Mouse (Mus musculus) left cerebral cortex, adult 2 months (tissue): ENCODE data around the gene Btbd16. TPM values are rescaled to one million over a fixed set of nuclear protein-coding genes. Genes with fewer than 3 reads are reported as not detected.

Experiments used
- DNase-seq, 2 experiments: peaks; one replicate each; pipeline ENCODE4 v3.0.0; 2021 to 2022; ENCODE audit warnings: low spot score in 2 of 2, mixed read lengths in 1 of 2; ENCODE audit errors: extremely low spot score in 1 of 2
- H3K27ac ChIP-seq: fragments of 200-600 bp; 2 replicates; pipeline ENCODE4 v1.8.1; 2022
- H3K4me3 ChIP-seq: fragments of 200-600 bp; 2 replicates; pipeline ENCODE4 v1.8.1; 2022
- CTCF ChIP-seq: fragments of 200-600 bp; IDR thresholded peaks from 2 replicates; pipeline ENCODE4 v1.8.1; 2022; ENCODE audit warnings: antibody characterized with exemption, mild to moderate bottlenecking, moderate library complexity
- intact Hi-C: fragments of 180-260 bp; cut with DNase I; formaldehyde crosslinking; loops from one replicate; pipeline ENCODE4 v1.15.1; 2025
- total RNA-seq, 2 experiments: library from RNA; stranded (reverse); gene quantifications; 2 replicates each; pipeline ENCODE4 v1.2.3; 2021

Gene Btbd16
- total RNA-seq, 2 experiments from 2014 or later = 0.23 to 0.56 TPM

DNA sequence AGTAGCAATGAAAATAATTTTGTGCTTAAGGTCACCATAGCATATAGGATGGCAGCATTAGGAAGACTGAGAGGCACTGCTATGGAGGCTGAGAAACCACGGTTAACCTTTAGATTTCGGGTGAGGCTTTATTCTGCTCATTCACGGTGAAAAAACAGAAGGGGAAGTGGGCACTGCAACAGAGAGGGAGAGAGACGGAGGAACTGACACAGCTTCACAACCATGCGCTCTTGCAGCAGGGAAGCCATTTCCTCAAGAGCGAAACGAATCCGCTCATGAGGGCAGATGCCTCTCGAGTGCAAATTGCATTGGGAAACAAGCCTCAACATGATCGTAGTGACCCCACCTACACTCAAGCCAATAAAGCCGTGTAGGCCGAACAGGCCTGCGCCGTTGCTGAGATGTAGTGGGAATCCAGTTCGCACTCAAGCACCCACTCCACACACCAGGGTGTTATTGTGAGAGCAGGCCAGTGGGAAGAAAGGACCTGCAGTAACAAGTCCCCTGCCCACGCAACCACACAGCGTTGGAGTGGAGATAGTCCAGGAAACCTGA is 73.4 kb downstream of the Btbd16 start:
- intact Hi-C loops = no loop called here
- no peak for TF ChIP-seq CTCF
- no peak overlapping the region for H3K4me3 ChIP-seq

DNA sequence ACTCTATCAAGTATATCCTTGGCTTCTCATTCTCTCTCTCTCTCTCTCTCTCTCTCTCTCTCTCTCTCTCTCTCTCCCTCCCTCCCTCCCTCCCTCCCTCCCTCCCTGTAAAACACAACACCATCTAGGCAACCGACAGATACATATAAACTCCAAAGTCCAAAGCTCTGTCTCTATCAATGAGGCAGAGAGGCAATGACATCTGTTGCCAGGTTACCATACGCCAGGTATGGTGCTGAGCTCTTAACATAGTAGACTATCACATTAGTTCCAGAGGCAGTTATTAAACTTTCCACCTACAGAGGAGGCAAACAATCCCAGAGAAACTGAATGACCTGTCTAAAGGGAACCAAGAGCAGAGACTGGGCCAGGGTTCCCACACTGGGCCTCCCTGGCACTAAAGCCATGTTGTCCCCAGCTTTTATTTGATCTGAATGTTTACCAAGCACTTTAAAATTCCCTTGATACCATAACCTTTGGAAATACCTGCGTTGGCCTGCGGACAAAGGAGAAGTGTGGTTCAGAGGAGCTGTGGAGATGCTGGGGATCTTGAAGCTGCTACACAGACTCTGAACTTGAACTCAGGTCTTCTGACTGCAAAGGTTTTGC is 80.9 kb downstream of the Btbd16 start:
- no peak for TF ChIP-seq CTCF
- intact Hi-C loops = no loop called here
- no peak for DNase-seq
- no peak overlapping the region for H3K4me3 ChIP-seq
- no peak overlapping the region for H3K27ac ChIP-seq

More for the DNA sequence above, 73.4 kb downstream of the Btbd16 start:
- no peak for DNase-seq
- H3K27ac ChIP-seq = no peak overlapping the region

DNA sequence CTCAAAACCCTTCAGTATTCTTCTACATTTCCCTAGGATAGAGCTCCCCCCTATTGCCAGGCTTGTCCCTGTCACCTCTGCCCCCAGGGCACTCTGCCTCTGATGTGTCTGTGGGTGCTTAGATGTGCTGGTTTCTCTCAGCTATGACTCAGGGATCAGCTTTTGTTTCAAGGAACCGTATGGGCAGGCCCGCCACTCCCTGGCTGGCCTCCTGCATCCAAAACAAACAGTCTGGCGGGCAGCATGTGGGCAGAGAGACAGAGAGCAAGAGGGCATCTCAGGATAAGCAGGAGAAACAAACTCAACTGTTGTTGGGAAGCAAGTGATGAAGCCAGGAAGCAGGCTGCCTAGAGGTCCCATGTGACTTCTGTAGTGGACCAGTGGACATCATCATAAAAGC is 81.8 kb downstream of the Btbd16 start:
- DNase-seq = no peak
- H3K27ac ChIP-seq = no peak overlapping the region
- H3K4me3 ChIP-seq = no peak overlapping the region
- intact Hi-C loops = no loop called here
- no peak for TF ChIP-seq CTCF

DNA sequence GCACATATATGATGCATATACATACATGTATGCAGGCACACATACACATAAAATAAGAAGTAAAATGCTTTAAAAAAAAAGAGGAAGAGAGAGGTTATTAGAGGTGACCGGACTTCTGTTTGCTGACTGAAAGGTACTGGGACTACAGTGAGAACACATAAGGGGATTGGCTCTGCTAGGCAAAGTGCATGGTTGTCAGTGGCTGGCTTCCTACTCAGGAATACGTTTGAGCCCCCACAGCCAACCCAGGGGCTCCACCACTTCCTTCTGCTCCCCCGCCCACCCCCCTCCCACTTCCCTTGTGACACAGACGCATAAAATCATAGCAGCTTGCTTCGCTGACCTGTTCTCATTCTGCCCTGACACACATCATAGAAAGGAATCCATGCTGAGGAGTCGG is 84.1 kb downstream of the Btbd16 start:
- H3K4me3 ChIP-seq = no peak overlapping the region
- intact Hi-C loops = no loop called here
- DNase-seq = no peak
- TF ChIP-seq CTCF = no peak
- no peak overlapping the region for H3K27ac ChIP-seq

DNA sequence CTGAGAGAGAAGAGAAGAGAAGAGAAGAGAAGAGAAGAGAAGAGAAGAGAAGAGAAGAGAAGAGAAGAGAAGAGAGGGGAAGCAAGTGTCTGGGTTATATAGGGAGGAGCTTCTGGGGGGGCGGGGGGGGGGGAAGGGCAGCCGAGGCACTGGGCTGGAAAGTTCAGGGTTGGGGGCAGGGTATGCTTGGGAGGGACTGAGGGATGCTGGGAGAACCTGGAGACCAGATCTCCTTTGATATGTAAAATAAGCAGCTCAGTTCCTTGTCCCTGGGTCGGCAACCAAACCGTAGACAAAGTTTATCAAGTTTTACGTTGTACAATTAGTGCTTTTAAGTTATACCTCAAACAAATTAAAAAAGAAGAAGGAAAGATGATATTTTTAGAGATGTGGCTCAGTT is 86.1 kb downstream of the Btbd16 start:
- no peak for DNase-seq
- Histone ChIP-seq H3K4me3 (no peak overlapping the region), H3K27ac (no peak overlapping the region)
- intact Hi-C loops = no loop called here
- no peak for TF ChIP-seq CTCF

DNA sequence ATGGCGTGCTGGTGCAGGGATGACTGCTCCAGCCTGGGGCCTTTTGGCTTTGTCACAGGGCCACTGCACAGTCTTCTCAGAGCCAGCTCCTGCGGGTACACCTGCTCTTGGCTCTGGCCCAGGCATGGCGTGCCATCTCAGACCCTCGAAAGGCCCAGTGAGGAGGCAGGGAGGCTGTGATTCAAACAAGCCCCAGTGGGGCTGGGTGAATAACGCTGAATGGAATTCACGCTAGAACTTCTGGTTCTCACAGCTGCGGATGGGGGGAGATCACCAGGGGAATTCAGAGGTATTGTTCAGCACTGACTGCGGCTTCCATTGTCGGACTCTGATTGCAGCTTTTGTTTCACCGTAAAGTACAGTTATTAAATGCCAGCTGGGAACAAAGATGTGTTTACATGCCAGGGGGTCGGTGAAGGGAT is 86.9 kb downstream of the Btbd16 start:
- TF ChIP-seq CTCF = no peak
- Histone ChIP-seq H3K27ac (no peak overlapping the region), H3K4me3 (no peak overlapping the region)
- DNase-seq = peak in 1 of 2 experiments; percentile 13
- intact Hi-C loops = no loop called here

DNA sequence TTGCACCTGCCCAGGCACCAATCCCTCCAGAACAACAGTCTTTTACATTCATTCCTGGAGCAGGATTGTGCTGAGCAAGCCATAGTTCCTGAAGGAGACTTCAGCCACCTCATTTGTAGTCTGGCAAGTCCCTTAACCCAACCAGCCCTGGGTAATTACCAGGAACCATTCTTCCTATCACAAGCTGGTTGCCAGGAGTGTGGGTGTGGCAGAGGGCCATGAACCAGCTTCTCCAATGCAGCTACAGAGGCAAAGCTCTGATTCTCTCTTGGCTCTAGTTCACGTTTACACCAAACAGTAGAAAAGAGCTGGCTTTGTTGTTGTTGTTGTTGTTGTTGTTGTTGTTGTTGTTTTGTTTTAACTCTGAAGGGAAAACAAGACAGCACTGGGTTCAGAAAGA is 88.6 kb downstream of the Btbd16 start:
- no peak overlapping the region for H3K4me3 ChIP-seq
- no peak for TF ChIP-seq CTCF
- H3K27ac ChIP-seq = no peak overlapping the region
- DNase-seq = no peak
- intact Hi-C loops = no loop called here

DNA sequence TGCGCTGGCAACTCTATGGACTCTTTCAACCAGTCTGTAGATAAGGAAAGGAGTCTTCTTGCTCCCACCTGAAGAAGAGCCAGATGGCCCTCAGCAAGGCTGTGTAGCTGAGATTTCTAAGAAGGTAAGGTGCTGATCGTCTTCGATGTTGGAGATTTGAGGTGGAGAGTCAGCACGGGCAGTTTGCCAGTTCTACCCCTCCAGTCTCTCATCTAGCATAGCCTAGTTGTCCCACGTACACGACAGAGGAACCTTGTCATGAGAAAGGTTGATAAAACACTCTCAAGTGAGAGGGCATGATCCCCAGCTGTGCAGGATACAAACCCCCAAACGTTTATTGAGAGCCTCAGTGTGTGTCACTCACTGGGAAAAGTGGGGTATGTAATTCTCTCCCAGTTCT is 90.8 kb downstream of the Btbd16 start:
- no peak for TF ChIP-seq CTCF
- H3K27ac ChIP-seq = no peak overlapping the region
- H3K4me3 ChIP-seq = no peak overlapping the region
- intact Hi-C loops = no loop called here
- DNase-seq = no peak

DNA sequence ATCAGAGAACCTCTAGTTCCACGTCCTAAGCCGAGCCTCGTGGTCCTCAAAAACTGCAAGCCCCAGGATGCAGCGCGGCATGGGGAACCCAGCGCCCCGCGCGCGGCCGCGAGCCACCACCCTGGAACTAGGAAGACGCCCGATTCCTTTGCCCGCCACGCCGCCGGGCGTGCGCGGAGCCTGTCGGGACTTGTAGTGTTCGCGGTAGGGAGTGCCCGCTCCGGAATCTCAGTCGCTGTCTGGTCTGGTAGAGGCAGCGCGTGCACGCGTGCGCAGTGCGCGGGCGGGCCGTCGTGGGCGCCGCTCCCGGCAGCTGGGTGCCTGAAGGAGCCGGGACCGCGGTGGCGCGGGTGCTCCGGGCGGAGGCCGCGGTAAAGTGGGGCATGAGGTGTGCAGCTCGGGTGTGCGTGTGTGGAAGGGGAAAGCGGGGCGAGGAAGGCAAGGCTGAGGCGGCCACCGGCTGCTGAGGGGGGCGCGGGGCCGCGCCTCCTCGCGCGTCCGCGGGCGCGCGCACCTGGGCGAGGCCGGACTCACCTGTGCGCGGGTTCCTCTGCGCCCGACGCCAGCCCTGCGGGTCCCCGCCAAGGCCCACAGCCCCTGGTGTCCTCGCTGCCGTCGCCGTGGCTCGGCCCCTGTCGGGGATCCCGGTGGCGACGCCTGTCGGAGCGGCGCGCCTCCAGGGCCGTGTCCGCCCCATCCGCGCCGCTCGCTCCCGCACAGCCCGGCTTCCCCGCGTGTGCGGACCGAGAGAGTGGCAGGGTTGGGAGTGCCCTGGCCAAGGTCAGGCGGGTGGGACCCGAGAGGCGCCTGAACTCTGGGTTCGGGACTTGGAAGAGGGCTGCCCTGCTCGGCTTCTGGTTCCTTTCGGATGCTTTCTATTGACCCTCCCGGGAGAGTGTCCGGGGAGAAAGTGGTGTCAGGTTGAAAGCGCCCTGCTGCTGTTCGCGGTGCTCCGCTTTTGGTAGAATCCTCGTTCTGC is 92.0 kb downstream of the Btbd16 start, which contains the start of gene Plekha1:
Plekha1 (plus strand) TSS at position 144 of the 979 bp plus-strand sequence.
- Histone ChIP-seq H3K4me3 (peak within 1 kb of the TSS; percentile 72), H3K27ac (peak within 1 kb of the TSS; percentile 97)
- DNase-seq = peak; percentile 98 to 99
- intact Hi-C loops = loop anchor here (2.0 kb wide), 1 partner anchor 27 kb away; no protein-coding TSS in a partner anchor
- TF ChIP-seq CTCF = no peak; the same call in 1 of the 2 replicates

DNA sequence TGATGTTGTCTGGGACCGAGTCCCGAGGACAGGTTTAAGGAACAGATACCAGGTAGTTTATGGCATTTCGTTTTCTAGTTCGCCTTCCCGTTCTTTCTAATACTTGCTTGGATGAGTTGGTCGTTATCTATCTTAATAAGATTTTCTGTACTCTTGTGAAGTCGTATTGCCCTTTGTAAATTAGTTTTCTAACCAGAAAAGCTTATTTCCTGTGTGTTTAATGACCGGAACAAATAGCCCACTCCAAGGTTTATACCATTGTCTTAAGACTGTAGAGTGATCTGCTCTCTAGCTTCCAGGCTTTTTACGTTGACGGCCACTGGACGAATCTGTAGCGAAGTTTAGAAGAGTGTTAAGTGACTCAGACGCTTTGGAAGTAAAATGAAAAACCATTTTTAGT is 92.8 kb downstream of the Btbd16 start:
- H3K27ac ChIP-seq = peak overlapping the region; percentile 97
- TF ChIP-seq CTCF = no peak
- H3K4me3 ChIP-seq = peak overlapping the region; percentile 72
- no peak for DNase-seq
- intact Hi-C loops = loop anchor here (2.0 kb wide), 1 partner anchor 26 kb away; no protein-coding TSS in a partner anchor

DNA sequence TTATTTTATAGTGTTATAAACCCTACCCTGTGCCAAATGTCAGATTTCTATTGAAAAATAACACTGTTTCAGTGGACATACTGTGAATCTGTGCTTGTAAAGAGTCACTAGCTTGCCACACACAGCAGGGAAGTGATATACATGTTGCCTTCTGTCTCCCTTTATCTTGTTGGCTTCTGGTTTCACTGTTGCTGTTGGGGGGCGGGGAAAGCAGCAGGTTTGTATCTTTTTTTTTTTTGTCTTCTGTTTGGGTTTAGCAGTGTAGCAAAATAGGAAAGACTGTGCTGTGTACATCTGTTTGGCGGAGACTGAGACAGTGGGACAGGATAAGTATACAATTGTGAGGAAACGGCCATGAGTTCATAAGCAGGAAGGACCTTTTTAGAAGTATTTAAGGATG is 93.4 kb downstream of the Btbd16 start:
- H3K4me3 ChIP-seq = peak overlapping the region; percentile 72
- no peak for TF ChIP-seq CTCF
- H3K27ac ChIP-seq = peak overlapping the region; percentile 97
- intact Hi-C loops = loop anchor here (2.0 kb wide), 1 partner anchor 26 kb away; no protein-coding TSS in a partner anchor
- DNase-seq = no peak

Other genes starting within 250 kb of the Btbd16 start
- gene Nsmce4a, start 201.0 kb upstream of the Btbd16 start, total RNA-seq = 10 to 100 TPM; 33.6 to 40.3 TPM
- gene Tacc2, start 196.6 kb upstream of the Btbd16 start, total RNA-seq = 10 to 100 TPM; 65.9 to 67.6 TPM
- gene Plekha1, start 91.7 kb downstream of the Btbd16 start, total RNA-seq = 10 to 100 TPM; 95.9 to 98.5 TPM
- 100 to 1,000 TPM; 200 to 236 TPM for gene Htra1, start 162.0 kb downstream of the Btbd16 start, total RNA-seq